Mouse (Mus musculus): Measurements from ENCODE around the gene Pck1.
A peak's percentile ranks its signal among the peaks of the same experiment; 100 is the strongest.

Gene Pck1

DNA sequence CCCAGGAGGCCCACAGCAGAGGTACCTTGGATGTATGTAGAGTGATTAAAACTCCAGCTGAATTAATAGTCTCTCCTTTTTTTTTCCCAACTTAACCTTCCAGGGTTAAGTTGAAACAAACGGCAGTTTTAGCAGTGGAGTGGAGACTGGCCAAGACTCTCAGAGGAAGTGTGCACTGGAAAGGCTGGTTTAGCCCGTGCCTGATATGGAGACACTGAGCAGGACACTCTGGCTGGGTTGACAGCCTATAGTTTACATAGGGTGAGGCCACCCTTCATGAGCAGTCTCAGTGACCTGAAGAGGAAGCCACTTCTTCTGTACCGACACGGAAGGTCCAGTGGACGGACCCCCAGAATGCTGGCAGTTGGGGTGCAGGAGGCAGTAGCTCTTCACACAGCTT, 1.5 kb upstream of the Pck1 start:
- DNase-seq = no peak

DNA sequence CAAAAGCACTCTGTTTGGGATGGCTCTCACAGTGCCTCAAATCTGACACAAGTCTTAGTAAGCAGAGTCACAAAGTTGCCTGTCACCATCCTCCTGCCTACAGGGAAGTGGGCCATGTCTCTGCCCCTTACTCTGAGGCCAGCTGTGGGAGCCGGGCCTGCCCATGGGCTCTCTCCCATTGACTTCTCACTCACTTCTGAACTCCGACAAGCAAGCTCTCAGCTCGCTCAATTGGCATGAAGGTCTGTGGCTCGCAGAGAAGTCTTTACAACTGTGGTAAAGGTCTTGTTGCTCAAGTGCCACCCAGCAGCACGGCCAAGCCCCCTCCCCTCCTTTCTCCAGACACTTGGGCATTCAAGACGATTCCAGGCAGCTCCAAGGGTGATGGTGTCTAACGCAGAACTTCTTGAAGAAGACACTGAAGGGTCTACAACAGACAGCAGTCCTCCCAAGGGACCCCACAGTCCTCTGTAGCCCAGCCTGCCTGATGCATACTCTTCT, 1.0 kb upstream of the Pck1 start:
- no peak for DNase-seq

DNA sequence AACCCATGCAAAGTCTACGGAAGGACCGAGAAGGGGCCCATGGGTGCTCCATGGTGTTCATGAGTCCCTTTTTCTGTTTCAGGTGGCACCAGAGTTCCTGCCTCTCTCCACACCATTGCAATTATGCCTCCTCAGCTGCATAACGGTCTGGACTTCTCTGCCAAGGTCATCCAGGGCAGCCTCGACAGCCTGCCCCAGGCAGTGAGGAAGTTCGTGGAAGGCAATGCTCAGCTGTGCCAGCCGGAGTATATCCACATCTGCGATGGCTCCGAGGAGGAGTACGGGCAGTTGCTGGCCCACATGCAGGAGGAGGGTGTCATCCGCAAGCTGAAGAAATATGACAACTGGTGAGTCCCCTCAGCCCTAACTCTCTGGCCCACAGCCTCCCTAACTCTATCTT, 418 bp downstream of the Pck1 start:
- DNase-seq = no peak

DNA sequence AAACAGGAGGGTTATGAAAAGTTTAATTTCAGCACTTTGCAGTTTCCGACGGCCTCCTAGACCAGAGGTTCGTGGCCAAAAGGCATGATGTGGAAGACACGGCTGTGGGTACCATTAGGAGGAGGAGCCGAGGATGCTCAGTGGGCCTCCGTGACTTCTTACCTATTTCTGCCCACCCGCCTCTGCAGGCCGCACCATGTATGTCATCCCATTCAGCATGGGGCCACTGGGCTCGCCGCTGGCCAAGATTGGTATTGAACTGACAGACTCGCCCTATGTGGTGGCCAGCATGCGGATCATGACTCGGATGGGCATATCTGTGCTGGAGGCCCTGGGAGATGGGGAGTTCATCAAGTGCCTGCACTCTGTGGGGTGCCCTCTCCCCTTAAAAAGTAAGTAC, 1.7 kb downstream of the Pck1 start:
- no peak for DNase-seq

DNA sequence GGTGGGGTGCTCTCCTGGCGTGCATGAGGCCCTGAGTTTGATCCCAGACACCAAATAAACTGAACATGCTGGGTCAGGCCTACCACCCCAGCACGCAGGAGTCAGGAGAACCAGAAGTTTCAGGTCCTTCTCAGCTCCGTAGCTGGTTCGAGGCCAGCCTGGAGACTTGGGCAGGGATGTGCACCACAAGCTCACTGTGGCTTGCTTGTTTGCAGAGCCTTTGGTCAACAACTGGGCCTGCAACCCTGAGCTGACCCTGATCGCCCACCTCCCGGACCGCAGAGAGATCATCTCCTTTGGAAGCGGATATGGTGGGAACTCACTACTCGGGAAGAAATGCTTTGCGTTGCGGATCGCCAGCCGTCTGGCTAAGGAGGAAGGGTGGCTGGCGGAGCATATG, 2.1 kb downstream of the Pck1 start:
- DNase-seq = no peak

DNA sequence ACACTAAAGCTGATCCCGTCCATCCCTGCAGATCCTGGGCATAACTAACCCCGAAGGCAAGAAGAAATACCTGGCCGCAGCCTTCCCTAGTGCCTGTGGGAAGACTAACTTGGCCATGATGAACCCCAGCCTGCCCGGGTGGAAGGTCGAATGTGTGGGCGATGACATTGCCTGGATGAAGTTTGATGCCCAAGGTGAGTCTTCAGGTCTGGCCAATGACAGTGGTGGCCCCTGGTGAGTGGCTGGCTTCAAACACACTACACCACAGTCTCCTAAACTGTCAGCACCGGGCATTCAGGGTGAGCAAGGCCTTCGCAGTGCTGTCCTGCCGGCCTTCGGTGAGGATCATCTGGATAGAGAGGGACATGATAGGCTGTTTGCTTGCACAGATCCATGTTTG, 3.1 kb downstream of the Pck1 start:
- DNase-seq = no peak

DNA sequence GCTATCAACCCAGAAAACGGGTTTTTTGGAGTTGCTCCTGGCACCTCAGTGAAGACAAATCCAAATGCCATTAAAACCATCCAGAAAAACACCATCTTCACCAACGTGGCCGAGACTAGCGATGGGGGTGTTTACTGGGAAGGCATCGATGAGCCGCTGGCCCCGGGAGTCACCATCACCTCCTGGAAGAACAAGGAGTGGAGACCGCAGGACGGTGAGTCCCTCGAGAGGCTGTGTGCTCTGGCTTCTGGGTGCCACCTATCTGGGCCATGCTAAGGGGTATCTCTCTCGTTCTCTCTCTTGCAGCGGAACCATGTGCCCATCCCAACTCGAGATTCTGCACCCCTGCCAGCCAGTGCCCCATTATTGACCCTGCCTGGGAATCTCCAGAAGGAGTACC, 4.1 kb downstream of the Pck1 start:
- DNase-seq = no peak

DNA sequence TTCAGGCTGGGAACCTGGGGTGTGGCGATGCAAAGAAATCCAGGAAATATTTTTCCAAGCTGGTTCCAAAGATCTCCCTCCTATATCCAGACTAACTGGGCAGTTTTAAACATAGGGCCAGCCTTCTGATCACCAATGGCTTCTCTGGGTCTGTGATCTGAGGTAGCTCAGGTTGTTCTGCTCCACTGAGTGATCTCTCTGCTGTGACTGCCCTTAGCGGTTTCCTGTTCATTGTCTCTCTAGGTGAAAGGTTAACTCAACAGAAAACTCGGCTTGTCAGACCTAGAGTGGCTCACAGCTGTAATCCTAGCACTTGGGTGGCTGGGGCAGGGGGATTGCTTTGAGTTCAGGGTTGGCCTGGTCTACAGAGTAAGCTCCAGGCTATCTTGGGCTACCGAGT, 4.5 kb downstream of the Pck1 start:
- no peak for DNase-seq

DNA sequence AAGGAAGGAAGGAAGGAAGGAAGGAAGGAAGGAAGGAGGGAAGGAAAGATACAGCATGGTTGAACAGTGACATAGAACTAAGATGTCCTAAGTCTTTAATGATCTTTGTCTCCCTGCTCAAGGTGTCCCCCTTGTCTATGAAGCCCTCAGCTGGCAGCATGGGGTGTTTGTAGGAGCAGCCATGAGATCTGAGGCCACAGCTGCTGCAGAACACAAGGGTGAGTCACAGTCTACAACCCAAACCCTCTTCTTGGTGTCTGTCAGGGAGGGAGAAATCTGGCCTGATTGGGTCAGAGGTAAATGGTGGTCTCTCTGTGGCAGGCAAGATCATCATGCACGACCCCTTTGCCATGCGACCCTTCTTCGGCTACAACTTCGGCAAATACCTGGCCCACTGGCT, 5.0 kb downstream of the Pck1 start:
- no peak for DNase-seq

DNA sequence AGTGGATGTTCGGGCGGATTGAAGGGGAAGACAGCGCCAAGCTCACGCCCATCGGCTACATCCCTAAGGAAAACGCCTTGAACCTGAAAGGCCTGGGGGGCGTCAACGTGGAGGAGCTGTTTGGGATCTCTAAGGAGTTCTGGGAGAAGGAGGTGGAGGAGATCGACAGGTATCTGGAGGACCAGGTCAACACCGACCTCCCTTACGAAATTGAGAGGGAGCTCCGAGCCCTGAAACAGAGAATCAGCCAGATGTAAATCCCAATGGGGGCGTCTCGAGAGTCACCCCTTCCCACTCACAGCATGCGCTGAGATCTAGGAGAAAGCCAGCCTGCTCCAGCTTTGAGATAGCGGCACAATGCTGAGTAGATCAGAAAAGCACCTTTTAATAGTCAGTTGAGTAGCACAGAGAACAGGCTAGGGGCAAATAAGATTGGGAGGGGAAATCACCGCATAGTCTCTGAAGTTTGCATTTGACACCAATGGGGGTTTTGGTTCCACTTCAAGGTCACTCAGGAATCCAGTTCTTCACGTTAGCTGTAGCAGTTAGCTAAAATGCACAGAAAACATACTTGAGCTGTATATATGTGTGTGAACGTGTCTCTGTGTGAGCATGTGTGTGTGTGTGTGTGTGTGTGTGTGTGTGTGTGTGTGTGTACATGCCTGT, 5.7 kb downstream of the Pck1 start:
- DNase-seq = no peak

DNA sequence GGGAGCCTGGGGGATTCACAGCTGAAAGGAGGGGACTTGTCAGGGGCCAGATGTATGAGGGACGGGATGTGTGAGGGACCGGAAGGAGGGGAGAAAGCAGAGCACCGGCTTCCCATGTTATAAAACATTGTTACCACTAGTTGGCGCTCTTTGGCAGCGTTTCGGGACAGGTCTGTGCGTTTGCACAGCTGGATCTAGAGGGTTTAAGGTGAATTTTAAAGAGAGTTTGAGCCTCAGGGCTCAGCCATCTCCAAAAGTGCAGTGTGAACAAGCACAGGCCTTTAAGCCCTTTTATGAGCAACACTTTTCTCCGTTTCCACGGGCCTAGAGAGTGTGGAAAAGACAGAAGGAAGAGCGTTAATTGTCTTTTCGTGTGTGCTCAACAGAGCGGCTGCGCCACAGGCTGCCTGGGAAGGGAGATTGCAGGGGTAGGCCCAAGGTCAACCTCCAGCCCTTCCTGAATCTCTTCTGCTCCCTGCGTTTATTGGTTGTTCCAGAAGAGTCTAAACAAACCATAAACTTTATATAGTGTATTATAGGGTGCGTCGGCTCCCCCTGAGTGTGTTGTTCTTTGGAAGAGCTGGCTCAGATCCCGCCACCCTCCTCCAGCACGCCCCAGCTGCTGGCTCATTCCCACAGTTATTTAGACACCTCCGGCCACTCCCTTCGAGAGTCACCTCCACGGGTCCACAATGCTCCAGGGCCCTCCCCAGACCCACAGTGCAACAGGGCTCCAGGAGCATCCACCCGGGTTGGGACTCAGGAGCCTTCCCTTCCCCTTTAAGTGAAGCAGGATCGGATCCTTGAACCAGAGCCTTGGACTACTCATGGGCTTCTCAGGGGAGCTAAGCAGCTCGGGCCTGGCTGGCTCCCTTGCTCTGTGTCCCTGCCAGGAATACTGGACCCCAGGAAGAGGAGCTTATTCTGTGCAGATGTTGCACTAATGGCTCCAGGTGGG, 6.8 kb downstream of the Pck1 start:
- peak; percentile 68 for DNase-seq

DNA sequence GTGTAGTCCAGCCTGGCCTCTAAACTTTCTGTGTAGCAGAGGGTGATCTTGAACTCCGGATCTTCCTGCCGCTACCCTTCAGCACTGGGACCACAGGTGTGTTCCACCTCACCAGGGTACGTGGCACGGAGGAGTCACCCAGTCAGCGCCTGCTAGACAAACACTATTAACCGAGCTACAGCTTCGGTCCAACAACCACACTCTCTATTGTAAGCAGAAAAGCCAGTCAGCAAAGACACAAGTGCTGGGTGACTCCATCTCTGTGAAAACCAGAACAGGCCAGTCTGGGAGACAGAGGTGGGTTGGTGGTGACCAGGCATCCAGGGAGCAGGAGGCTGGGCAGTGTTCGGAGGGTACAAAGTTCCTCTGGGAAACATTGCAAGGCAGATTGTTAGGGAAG, 10.5 kb downstream of the Pck1 start:
- DNase-seq = no peak

DNA sequence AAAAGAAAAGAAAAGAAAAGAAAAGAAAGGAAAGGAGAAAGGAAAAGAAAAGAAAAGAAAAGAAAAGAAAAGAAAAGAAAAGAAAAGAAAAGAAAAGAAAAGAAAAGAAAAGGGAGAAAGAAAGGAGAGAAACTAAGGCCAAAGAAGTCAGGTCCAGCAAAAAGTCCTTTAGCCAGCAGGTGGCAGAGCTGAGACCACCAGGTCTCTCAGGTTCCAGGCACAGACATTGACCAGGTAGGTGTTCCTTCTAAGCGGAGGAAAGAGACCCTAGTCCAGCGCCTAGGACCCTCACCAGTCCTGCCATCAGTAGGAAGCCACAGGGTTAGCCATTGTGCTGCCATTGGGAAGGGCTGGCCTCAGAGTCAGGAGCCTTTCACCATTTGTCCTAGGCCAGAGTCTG, 11.5 kb downstream of the Pck1 start:
- DNase-seq = peak; percentile 40

DNA sequence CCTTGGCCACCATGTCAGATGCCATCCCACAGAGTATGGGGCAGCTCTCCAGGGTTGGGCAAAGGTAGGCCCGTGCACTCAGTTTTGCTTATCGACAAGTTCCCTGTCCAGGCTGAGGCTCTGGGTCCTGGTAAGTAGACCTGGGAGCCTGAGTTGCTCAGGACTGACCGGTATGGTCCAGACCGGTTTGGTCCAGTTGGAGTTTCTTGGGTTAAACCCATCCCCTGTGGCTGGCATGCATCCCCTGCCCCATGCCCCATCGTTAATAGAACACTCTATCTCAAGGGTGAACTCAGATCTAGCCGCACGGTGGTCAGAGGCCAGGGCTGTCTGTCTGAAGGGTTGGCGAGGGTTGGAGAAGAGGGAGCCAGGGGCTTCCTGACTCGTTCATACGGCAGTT, 12.1 kb downstream of the Pck1 start:
- DNase-seq = no peak

DNA sequence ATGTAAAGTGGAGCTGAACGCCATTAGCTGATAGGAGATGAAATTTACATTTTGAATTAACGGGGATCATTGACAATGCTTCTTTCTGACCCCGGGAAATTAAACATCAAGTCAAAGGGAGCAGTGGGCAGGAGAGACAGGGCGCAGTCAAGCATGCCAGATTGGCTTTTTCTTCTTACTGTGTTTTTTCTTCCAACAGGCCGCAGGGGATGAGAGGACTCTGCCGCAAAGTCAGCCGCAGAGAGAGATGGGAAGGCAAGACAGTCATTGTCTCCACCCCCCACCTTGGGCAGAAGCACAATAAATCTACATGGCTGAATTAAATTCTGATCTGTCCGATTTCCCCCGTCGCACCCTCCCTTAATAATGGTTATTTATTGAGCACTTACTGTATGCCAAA, 12.5 kb downstream of the Pck1 start:
- DNase-seq = no peak

DNA sequence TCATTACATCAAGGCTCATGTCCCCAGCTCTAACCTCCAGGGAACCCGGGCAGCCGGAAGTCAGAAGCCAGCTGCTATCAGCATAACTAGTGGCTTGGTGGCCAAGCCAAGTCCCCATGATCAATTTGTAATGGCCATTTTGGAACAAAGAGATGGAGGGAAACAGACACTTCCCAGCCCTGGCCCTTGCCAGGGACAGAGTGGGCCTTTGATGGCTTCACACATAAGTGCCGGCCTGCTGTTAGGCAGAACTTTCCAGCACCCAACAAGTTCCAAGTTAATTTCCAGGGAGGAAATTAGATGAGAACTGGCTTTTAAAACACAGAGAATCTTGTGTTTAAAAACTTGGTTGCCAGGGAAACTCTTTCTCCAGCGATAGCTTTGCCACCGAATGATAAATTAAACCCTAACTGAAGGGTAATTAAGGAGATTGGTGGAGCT, 15.6 kb downstream of the Pck1 start:
- DNase-seq = no peak

DNA sequence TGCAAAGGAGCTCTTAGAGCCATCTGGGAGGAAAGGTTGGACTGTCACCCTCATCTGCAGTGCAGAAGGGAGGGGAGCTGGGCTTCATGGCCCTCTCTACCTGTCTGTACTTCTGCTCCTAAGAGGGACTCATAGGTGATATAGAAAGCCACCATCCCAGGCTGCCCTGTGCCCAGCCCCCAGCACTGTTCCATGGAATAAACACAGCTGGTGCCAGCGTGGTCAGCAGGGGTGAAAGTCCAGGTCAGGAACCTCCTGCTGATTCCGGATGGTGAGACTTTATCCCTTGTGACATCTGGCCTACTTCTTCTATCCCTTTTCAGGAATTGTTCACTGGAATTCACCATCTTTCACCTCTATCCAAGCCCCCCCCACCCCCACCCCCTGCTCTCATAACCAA, 17.2 kb downstream of the Pck1 start:
- no peak for DNase-seq

DNA sequence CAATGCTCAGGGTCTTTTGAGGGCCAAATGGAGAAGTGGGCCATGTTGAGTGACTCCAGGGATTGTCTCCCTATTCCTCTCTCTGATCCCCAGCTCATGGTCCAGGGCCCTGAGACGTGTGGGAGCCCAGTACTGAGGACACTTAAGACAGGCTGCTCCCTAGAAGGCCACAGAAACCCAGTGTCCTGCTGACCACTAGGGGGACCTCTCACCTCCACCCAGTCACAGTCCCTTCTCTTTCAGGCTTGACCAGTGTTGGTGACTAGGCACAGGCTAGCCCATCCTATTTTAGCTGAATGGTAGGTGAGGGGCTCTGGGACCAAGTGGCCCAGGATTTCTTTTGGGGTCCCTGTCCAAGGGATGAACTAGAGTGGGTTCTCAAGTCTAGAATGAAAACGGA, 17.9 kb downstream of the Pck1 start:
- no peak for DNase-seq

DNA sequence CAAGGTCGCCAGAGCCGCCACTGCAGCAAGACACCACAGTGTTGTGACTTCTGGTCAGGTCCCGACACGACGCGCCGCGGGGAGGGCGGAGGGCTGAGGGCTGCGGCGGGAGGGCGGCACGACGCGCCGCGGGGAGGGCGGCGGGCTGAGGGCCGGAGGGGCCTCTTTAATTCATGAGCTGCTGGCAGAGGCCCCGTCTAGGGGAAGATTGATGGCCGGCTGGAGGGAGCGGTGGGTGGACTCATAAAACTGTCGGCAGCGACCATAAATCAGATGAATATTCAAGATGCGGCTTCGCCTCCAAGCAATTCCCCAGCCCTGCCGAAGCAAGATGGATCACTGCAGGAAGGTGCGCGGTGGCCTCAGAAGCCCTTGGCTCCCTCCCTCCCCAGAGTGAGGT, 18.6 kb downstream of the Pck1 start:
- no peak for DNase-seq

DNA sequence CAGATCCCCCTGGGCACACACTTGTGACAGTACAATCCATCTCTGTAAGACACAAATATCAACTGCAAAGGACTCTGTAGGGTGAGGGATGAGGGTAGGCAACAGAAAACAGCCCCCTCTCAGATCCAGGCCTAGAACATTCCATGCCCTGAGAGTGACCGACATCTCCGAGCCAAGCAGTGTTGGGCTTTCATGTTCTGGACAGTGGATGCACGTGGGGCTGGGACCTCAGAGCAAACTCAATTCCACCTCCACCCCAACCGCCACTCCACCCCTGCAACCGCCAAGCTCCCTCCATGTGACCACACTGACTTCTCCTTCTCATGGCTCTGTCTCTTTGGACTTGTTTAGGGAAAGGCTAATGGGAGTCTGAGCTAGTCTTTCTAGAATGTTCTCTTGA, 19.1 kb downstream of the Pck1 start:
- no peak for DNase-seq

DNA sequence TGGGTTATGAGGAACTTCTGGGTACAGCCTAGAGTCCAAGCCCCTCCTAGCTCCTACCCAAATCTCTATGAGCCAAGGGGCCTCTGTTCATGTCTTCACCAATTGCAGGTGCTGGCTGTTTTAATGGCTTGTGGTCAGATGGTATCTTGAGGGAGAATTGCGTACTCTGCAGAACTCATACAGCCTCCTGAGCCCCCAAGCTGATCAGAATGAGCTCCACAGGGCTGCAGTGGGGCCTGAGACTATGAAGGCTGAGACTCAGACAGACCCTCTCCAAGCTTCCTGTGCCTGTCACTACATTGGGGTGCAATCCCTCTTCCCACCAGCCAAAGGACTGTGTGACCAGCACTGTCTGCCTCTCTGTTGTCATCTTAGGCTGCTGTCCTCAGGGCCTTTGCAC, 19.5 kb downstream of the Pck1 start:
- DNase-seq = no peak

DNA sequence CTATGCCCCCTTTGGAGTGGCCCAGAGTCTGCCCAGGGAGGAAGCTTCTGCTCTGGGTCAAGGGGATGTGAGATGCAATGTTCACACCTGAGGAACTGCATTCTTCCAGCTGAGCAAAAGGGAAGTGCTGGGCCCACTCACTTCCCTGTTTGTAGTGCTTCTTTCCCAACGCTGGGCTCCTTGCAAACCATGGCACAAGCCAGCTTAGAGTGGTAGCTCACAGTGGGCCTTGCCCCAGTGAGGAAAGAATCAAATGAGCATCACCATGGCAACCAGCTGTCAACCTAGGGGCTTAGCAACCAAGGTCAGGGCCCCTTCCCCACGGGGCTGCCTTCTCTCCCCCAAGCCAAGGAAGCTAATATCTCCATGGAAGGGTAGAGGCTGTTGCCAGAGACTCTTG, 20.2 kb downstream of the Pck1 start:
- no peak for DNase-seq

DNA sequence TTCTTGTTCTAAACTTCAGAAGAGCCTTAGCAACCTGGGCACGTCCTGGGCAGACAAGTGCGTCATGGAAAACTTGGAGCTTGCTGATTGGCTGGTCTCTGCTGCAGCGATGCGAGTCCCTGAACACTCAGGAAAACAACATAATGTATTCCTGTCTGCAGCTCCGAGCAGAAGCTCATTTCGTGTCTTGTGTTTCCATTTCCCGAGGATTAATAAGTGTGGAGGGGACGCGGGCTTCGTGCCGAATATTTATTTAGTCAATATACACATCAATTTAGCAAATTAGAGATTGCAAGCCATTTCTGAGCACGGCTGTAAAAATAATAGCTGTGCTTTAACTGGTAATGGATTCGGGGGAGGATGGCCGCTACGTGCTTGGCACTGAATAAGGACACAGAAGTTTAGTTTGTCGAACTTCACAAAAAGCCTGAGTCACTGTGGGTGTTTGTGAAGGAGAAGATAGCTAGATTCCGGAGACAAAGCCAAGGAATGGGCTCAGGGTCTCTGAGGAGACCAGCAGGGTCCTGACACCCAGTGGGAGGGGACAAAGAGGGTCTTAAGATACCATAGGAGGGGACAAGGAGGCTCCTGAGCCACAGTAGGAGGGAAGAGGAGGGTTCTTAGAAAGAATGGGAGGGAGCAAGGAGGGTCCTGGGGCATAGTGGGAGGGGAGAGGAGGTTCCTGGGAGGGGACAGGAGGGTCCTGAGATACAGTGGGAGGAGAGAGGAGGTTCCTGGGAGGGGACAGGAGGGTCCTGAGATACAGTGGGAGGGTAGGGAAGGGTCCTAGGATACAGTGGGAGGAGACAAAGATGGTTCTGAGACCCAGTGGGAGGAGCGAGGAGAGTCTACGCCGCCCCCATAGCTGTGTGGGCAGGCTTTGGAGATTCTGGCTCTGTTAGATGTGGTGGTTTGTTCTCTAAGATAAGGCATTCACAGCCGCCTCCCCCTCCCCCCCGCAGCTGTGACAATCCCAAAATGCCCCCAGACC, 21.0 kb downstream of the Pck1 start:
- peak; percentile 46 for DNase-seq

All from lung, postnatal 14 days (tissue).